Mouse (Mus musculus): ENCODE data around the gene Gpr61.

DNA sequence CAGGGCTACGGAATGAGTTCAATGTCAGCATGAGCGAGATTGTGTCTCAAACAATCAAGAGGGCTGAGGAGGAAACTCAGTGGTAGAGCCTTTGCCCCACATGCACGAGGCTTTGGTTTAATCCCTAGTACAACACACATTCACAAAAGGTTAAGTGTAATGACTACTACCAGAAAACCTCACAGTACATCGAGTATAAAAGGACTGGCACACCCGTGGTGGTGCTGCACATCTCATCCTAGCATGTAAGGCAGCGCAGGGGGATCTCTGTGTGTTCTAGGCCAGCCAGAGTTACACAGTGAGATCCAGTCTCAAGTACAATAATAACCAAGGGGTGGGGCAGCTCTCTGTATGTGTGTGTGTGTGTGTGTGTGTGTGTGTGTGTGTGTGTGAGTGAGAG is 37.2 kb downstream of the Gpr61 start:
- no peak for TF ChIP-seq ZC3H11A (IDR thresholded peaks at IDR 0.05; ENCODE audit: borderline replicate concordance, low read depth, low read length)
- no peak for TF ChIP-seq CHD2 (IDR thresholded peaks at IDR 0.05; ENCODE audit: low read depth, low read length)
- no peak for TF ChIP-seq MAFK (IDR thresholded peaks at IDR 0.05; ENCODE audit: insufficient read depth, low read depth, low read length)

All from ES-E14 (cell line).